Mouse (Mus musculus) left cerebral cortex, adult 11 months (tissue): ENCODE data around the gene Flnb.

Experiments
- DNase-seq: peaks from one replicate; pipeline ENCODE4 v3.0.0; 2022; ENCODE audit warnings: low spot score

Gene Flnb

GRCm38 (mm10) chr14:7992158-7992557, 174.4 kb downstream of the Flnb start:
- no peak for DNase-seq

- DNase-seq: no peak
Observed at GRCm38 (mm10) chr14:7994271-7994767, 176.6 kb downstream of the Flnb start, which contains the start of gene Dnase1l3. Gene Dnase1l3 (minus strand): TSS chr14:7994573.

- DNase-seq: peak; percentile 88
Observed at GRCm38 (mm10) chr14:7997255-7997696, 179.5 kb downstream of the Flnb start.

GRCm38 (mm10) chr14:7999030-7999429, 181.3 kb downstream of the Flnb start:
- no peak for DNase-seq

DNA sequence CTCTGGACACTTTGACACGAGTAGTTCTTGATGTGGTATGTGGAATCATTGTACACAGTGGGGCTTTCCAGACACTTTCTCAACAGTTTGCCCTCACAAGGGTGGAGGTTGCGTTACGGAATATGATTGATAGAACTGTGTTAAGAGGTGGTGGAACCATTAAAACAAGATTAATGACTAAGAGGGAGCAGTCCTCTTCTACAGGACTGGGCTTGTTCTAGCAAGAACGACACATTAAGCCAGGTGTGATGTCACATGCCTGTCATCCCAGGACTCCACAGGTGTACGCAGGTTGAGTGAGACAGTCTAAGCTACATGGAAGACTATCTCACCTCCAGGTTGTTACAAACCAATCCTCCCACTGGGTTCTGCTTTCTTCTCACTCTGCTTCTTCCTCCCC, 181.7 kb downstream of the Flnb start:
- DNase-seq: no peak

- DNase-seq: no peak
Observed at GRCm38 (mm10) chr14:8000247-8000646, 182.5 kb downstream of the Flnb start.
